Mouse (Mus musculus) midbrain, embryonic 10.5 days (tissue): ENCODE measurements around the gene Baz2b. TPM values are rescaled to one million over a fixed set of nuclear protein-coding genes. Genes with fewer than 3 reads are reported as not detected.
A peak's percentile ranks its signal among the peaks of the same experiment; 100 is the strongest.

Experiments used
- DNase-seq: peaks from one replicate; pipeline ENCODE4 v3.0.0-alpha.2; 2017; ENCODE audit warnings: low spot score
- H3K27ac ChIP-seq: fragments of 300-500 bp; sonication (generic); replicated peaks from 2 replicates; pipeline ENCODE4 v1.5.1; 2016; ENCODE audit warnings: mild to moderate bottlenecking
- H3K27me3 ChIP-seq: fragments of 300-500 bp; sonication (generic); 2 replicates; pipeline ENCODE4 v1.6.1; 2016; ENCODE audit warnings: low read depth, mild to moderate bottlenecking; ENCODE audit not compliant: poor library complexity, severe bottlenecking
- H3K36me3 ChIP-seq: fragments of 300-500 bp; sonication (generic); 2 replicates; pipeline ENCODE4 v1.6.1; 2016; ENCODE audit warnings: mild to moderate bottlenecking, moderate library complexity
- H3K4me1 ChIP-seq: fragments of 300-500 bp; sonication (generic); 2 replicates; pipeline ENCODE4 v1.6.1; 2016
- H3K4me3 ChIP-seq: fragments of 300-500 bp; sonication (generic); 2 replicates; pipeline ENCODE4 v1.5.1; 2016; ENCODE audit warnings: mild to moderate bottlenecking, moderate library complexity
- H3K9me3 ChIP-seq: fragments of 300-500 bp; sonication (generic); replicated peaks from 2 replicates; pipeline ENCODE4 v1.6.1; 2016; ENCODE audit warnings: mild to moderate bottlenecking
- WGBS: fragments of 180-500 bp; shearing (Covaris S2); methylation state at CpG from one replicate; pipeline ENCODE4 v1.1.7; 2016; 5-methylcytosine and 5-hydroxymethylcytosine counted together
- polyA plus RNA-seq: library from polyadenylated mRNA; unstranded; fragments of >200 nt; fragmentation: Nextera tagmentation; extraction: Ambion mirVana; gene quantifications from 2 replicates; pipeline ENCODE4 v1.2.1, GENCODE M21; 2016

Baz2b gene
- polyA plus RNA-seq, 1 experiment from 2014 or later: 59.7 TPM

- no peak for DNase-seq
- Histone ChIP-seq H3K4me3 (no peak overlapping the region), H3K27me3 (no peaks in the 10 kb centered on the region), H3K9me3 (no peaks in the 10 kb centered on the region), H3K27ac (no peak overlapping the region), H3K4me1 (no peaks in the 10 kb centered on the region), H3K36me3 (peaks cover 96% of the 10 kb centered on the region)
- 81% methylated on average over 11 of the region's 11 CpGs for whole genome bisulfite sequencing
Observed at GRCm38 (mm10) chr2:59913610-59914009, 296.0 kb downstream of the Baz2b start.

DNA sequence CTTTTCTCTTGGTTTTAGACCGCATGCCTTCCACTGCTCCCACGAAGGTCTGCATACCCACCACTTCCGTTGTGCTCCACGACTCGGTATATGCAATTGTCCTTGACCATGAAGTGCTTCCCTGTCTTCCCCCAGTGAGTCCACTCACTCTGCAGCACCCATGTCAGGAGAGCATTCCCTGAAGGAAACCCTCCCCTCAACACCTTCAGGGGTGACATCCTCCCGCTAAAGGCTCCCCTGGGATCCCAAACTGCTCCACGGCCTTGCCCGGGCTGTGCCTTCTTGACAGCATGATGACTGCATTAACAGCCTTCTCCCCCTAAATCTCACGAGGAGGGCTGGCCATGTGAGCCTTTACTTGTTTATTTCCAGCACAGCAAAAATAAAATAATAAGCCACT is 301.6 kb downstream of the Baz2b start:
- WGBS: 94% methylated on average over 9 of the region's 9 CpGs
- H3K36me3 ChIP-seq: peaks cover 80% of the 10 kb centered on the region
- no peaks in the 10 kb centered on the region for H3K9me3 ChIP-seq
- no peak for DNase-seq
- H3K4me1 ChIP-seq: no peaks in the 10 kb centered on the region
- H3K27me3 ChIP-seq: no peaks in the 10 kb centered on the region
- no peak overlapping the region for H3K27ac ChIP-seq
- no peak overlapping the region for H3K4me3 ChIP-seq

GRCm38 (mm10) chr2:59904007-59904406 is 305.6 kb downstream of the Baz2b start:
- WGBS: 89% methylated on average over 7 of the region's 7 CpGs
- H3K4me3 ChIP-seq: no peak overlapping the region
- H3K4me1 ChIP-seq: no peaks in the 10 kb centered on the region
- H3K27me3 ChIP-seq: no peaks in the 10 kb centered on the region
- no peak overlapping the region for H3K27ac ChIP-seq
- no peak for DNase-seq
- peaks cover 81% of the 10 kb centered on the region for H3K36me3 ChIP-seq
- no peaks in the 10 kb centered on the region for H3K9me3 ChIP-seq

DNA sequence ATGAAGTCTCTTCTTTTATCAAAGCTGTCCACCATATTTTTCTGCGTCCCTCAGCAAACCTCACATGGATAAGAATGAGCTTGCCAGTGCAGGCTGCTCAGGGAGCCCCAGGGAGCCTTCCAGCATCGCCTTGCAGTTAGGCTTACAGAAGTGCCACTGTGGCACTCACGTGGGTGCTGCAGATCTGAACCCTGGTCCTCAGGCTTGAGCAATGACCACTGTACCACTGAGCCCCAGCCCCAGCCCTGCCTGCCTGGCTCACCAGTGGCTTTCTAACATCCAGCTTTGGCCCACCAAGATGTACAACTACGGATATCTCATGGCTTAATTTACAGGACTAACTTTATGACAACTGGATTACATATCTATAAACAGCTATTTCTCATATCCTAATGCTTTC is 311.0 kb downstream of the Baz2b start:
- DNase-seq: no peak
- Histone ChIP-seq H3K4me1 (no peaks in the 10 kb centered on the region), H3K27ac (no peak overlapping the region), H3K9me3 (no peaks in the 10 kb centered on the region), H3K4me3 (no peak overlapping the region), H3K36me3 (peaks cover 75% of the 10 kb centered on the region), H3K27me3 (no peaks in the 10 kb centered on the region)
- 90% methylated on average over 4 of the region's 4 CpGs for WGBS

GRCm38 (mm10) chr2:59898105-59898504 is 311.5 kb downstream of the Baz2b start:
- H3K27me3 ChIP-seq: no peaks in the 10 kb centered on the region

GRCm38 (mm10) chr2:59896837-59897236 is 312.8 kb downstream of the Baz2b start:
- Histone ChIP-seq H3K4me1 (no peaks in the 10 kb centered on the region), H3K9me3 (no peaks in the 10 kb centered on the region), H3K36me3 (peaks cover 77% of the 10 kb centered on the region), H3K4me3 (no peak overlapping the region), H3K27ac (no peak overlapping the region), H3K27me3 (no peaks in the 10 kb centered on the region)
- DNase-seq: no peak
- WGBS: 91% methylated on average over 8 of the region's 8 CpGs

More at GRCm38 (mm10) chr2:59898105-59898504, 311.5 kb downstream of the Baz2b start:
- DNase-seq: no peak
- Histone ChIP-seq H3K27ac (no peak overlapping the region), H3K4me3 (no peak overlapping the region), H3K9me3 (no peaks in the 10 kb centered on the region), H3K4me1 (no peaks in the 10 kb centered on the region), H3K36me3 (peaks cover 77% of the 10 kb centered on the region)
- WGBS: 84% methylated on average over 6 of the region's 7 CpGs

GRCm38 (mm10) chr2:59896400-59896799 is 313.2 kb downstream of the Baz2b start:
- H3K4me1 ChIP-seq: no peaks in the 10 kb centered on the region
- no peaks in the 10 kb centered on the region for H3K9me3 ChIP-seq
- no peak overlapping the region for H3K4me3 ChIP-seq
- 84% methylated on average over 7 of the region's 7 CpGs for WGBS
- no peaks in the 10 kb centered on the region for H3K27me3 ChIP-seq
- no peak for DNase-seq
- H3K27ac ChIP-seq: no peak overlapping the region
- peaks cover 75% of the 10 kb centered on the region for H3K36me3 ChIP-seq

DNA sequence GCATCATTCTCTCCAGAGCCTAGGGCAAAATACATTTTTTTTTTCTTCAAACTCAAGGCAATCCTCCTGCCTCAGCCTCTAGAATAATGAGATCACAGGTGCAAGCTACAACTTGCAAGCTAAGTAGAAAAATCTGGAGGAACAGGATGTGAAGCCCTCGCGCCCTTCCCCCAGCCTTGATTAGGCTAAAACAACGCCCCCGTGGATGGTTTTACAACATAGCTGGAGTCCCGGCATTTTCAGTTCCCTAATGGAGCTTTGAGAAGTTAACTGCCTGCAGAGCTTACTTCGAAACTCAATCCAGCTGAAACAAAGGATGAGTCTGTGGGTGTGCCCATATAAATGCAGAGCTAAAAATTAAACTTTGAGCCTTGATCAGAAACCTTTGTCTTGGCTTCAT is 319.9 kb downstream of the Baz2b start:
- H3K4me3 ChIP-seq: no peak overlapping the region
- WGBS: 88% methylated on average over 6 of the region's 6 CpGs

DNA sequence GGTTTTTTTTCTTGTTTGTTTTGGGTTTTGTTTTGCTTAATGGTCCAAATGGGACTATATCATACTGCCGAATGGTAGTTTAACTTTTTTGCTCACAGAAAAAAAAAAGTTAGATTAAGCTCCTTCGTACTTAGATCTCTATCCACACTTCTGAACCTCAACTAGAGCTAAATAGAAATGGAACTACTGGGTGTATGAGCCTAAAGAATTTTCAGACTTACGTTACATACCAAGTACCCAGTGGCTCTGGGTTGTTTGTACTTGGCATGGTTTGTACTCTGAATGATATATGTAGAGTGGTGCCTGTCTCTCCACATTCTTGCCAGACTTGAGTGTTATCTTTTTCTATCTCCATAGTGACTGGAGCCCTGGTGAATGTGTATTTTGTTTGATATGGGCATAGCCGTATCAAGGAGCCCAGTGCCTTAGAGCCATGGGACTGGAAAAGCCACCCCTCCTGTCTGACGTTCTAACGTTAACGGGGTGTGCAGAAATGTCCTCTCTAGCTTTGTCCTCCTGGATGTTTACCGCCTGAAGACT is 326.8 kb downstream of the Baz2b start:
- WGBS: 76% methylated on average over 8 of the region's 8 CpGs
- no peak for DNase-seq
- peak overlapping the region; percentile 72 for H3K4me3 ChIP-seq
- no peaks in the 10 kb centered on the region for H3K27me3 ChIP-seq
- H3K9me3 ChIP-seq: no peaks in the 10 kb centered on the region; the same call in 1 of the 2 replicates
- no peak overlapping the region for H3K27ac ChIP-seq
- H3K36me3 ChIP-seq: peaks cover 11% of the 10 kb centered on the region; the same call in 1 of the 2 replicates
- H3K4me1 ChIP-seq: peaks cover 12% of the 10 kb centered on the region; the same call in 1 of the 2 replicates

More for the DNA sequence above, 319.9 kb downstream of the Baz2b start:
- no peaks in the 10 kb centered on the region for H3K9me3 ChIP-seq
- H3K27ac ChIP-seq: no peak overlapping the region
- peaks cover 30% of the 10 kb centered on the region for H3K36me3 ChIP-seq
- no peaks in the 10 kb centered on the region for H3K4me1 ChIP-seq
- H3K27me3 ChIP-seq: no peaks in the 10 kb centered on the region
- no peak for DNase-seq

DNA sequence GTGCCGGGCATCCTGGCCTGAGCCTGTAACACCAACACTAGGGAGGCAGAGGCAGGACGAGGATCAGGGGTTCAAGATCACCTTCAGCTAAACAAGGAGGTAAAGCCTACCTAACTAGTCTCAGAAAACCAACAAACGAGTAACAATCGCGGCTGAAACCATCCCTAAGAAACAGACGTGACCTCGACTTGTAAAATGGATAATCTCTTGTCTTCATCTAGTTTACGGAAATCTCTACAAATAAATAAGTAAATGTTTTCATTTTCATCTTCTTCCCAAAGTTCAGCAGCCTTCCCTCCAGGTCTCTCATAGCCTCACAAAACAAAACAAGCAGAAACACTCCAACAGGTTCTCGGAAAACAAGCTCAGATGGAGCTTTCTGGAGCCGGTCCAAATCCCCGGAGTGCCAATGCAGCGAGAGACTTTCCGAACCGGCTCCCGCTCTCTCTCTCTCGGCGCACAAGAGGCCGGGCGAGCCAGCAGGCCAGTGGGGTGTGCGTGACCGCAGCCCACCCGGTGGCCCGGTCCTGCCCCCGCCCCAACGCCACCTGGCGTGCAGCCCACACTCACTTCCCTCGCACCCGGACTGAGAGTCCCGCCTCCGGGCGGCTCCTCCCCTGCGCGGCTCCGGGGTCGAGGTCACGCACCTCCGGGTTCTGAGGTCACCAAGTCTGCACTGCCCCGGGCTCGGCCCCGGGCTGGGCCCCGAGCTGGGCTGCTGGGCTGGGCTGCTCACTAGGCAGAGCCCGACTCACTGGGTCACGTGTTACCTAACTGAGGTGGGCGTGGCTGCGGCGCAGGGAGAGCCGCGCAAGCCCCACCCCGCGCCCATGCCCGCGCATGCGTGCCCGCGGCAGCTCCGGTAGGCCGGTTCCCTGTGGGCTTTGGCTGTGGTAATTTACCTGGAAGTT is 327.6 kb downstream of the Baz2b start, which contains the start of gene Wdsub1:
TSS of gene Wdsub1 (minus strand) at position 761 of the 911 bp plus-strand sequence.
- DNase-seq: peak; percentile 94
- Histone ChIP-seq H3K9me3 (no peaks in the 10 kb centered on the region; the same call in 1 of the 2 replicates), H3K27me3 (no peaks in the 10 kb centered on the region), H3K4me1 (peaks cover 12% of the 10 kb centered on the region; the same call in 1 of the 2 replicates), H3K27ac (peak within 1 kb of the TSS; percentile 90), H3K4me3 (peak within 1 kb of the TSS; percentile 72), H3K36me3 (peaks cover 11% of the 10 kb centered on the region; the same call in 1 of the 2 replicates)
- WGBS: 5% methylated on average over 57 of the region's 57 CpGs

DNA sequence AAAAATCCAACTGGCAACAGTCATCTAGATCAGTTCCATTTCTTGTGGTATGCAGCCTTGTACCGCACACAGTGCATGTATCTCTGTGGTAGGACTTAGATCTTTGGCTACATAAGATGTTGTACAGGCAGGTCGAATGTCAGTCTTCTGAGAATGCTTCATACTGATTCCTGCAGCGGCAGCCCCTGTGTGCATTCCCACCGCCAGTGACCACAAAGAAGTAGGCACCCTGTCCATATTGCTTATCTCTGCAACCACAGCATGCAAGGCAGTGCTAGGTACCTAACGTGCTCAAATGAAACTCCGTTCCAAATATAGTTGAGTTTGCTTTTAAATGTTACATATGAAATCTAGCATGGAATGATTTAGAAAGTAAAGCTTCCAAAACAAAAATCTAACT is 328.2 kb downstream of the Baz2b start:
- no peak for DNase-seq
- no peak overlapping the region for H3K27ac ChIP-seq
- H3K36me3 ChIP-seq: peaks cover 11% of the 10 kb centered on the region; the same call in 1 of the 2 replicates
- peak overlapping the region; percentile 72 for H3K4me3 ChIP-seq
- no peaks in the 10 kb centered on the region for H3K27me3 ChIP-seq
- H3K9me3 ChIP-seq: no peaks in the 10 kb centered on the region; the same call in 1 of the 2 replicates
- peaks cover 12% of the 10 kb centered on the region; the same call in 1 of the 2 replicates for H3K4me1 ChIP-seq
- WGBS: 84% methylated on average over 6 of the region's 6 CpGs

DNA sequence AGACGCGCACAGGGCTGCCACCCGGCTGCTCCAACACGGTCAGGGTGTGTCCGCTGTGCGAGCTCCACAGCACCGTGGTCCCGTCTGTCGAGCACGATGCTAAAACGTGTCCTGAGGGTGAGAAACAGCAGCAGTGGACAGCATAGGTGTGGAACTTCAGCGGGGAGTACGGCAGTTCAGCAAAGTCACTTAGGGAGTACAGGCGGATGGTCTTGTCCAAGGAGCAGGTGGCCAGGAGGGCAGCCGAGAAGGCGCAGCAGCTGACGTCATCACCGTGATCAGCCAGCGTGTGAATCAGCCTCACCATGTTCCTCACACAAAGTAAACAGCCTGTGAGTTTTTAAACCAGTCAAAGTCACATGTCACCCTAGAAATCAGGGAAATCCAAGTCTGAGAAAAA is 331.4 kb downstream of the Baz2b start:
- Histone ChIP-seq H3K9me3 (no peaks in the 10 kb centered on the region; the same call in 1 of the 2 replicates), H3K27ac (0 out of 2 replicates have a peak overlapping the region, but pooled peaks have one; percentile 6), H3K36me3 (peaks cover 11% of the 10 kb centered on the region; the same call in 1 of the 2 replicates), H3K4me1 (peaks cover 12% of the 10 kb centered on the region; the same call in 1 of the 2 replicates), H3K27me3 (no peaks in the 10 kb centered on the region), H3K4me3 (no peak overlapping the region)
- 78% methylated on average over 19 of the region's 19 CpGs for WGBS
- no peak for DNase-seq
